Mouse (Mus musculus) neural tube, embryonic 15.5 days (tissue): Measurements from ENCODE around the gene Dvl2. TPM values are rescaled to one million over a fixed set of nuclear protein-coding genes. Genes with fewer than 3 reads are reported as not detected.
A peak's percentile ranks its signal among the peaks of the same experiment; 100 is the strongest.

ENCODE experiments used
- ATAC-seq: fragments of 200-750 bp; cut with Nextera tagmentation; 2 replicates; pipeline ENCODE4 v1.8.0; 2017; ENCODE audit warnings: mild to moderate bottlenecking, moderate TSS enrichment, moderate library complexity; ENCODE audit not compliant: low FRiP score
- H3K27ac ChIP-seq: fragments of 300-500 bp; sonication (generic); replicated peaks from 2 replicates; pipeline ENCODE4 v1.5.1; 2015; ENCODE audit warnings: mild to moderate bottlenecking, inconsistent platforms
- H3K27me3 ChIP-seq: fragments of 300-500 bp; sonication (generic); replicated peaks from 2 replicates; pipeline ENCODE4 v1.6.1; 2015; ENCODE audit warnings: inconsistent platforms
- H3K36me3 ChIP-seq: fragments of 300-500 bp; sonication (generic); 2 replicates; pipeline ENCODE4 v1.6.1; 2015; ENCODE audit warnings: inconsistent platforms
- H3K4me1 ChIP-seq: fragments of 300-500 bp; sonication (generic); 2 replicates; pipeline ENCODE4 v1.6.1; 2015; ENCODE audit warnings: inconsistent platforms
- H3K4me2 ChIP-seq: fragments of 300-500 bp; sonication (generic); 2 replicates; pipeline ENCODE4 v1.6.1; 2015; ENCODE audit warnings: inconsistent platforms, mild to moderate bottlenecking, moderate library complexity
- H3K4me3 ChIP-seq: fragments of 300-500 bp; sonication (generic); replicated peaks from 2 replicates; pipeline ENCODE4 v1.5.1; 2015; ENCODE audit warnings: mild to moderate bottlenecking, inconsistent platforms
- H3K9ac ChIP-seq: fragments of 300-500 bp; sonication (generic); replicated peaks from 2 replicates; pipeline ENCODE4 v1.6.1; 2015; ENCODE audit warnings: mild to moderate bottlenecking, inconsistent platforms
- H3K9me3 ChIP-seq: fragments of 300-500 bp; sonication (generic); replicated peaks from 2 replicates; pipeline ENCODE4 v1.6.1; 2016; ENCODE audit warnings: inconsistent platforms
- WGBS: fragments of 180-500 bp; shearing (Covaris S2); methylation state at CpG from one replicate; pipeline ENCODE4 v1.1.7; 2015; ENCODE audit warnings: mixed read lengths; 5-methylcytosine and 5-hydroxymethylcytosine counted together
- polyA plus RNA-seq: library from polyadenylated mRNA; unstranded; fragments of >200 nt; fragmentation: Nextera tagmentation; extraction: Ambion mirVana; gene quantifications from 2 replicates; pipeline ENCODE4 v1.2.1, GENCODE M21; 2015

Gene Dvl2
- polyA plus RNA-seq, 1 experiment from 2014 or later: 22.6 TPM

GRCm38 (mm10) chr11:69966006-69966859 lies 34.2 kb upstream of the Dvl2 start:
- WGBS: 2% methylated on average over 59 of the region's 59 CpGs
- Histone ChIP-seq H3K9me3 (no peaks in the 10 kb centered on the region), H3K9ac (0 out of 2 replicates have a peak overlapping the region, but pooled peaks have one; percentile 0), H3K4me2 (peak overlapping the region; percentile 49), H3K27me3 (peaks cover 77% of the 10 kb centered on the region), H3K27ac (no peak overlapping the region), H3K36me3 (peaks cover 27% of the 10 kb centered on the region), H3K4me1 (peaks cover 18% of the 10 kb centered on the region), H3K4me3 (peak overlapping the region; percentile 17)
- 0 out of 2 replicates have a peak, but pooled peaks have one; percentile 41 for ATAC-seq

- Histone ChIP-seq H3K36me3 (peaks cover 32% of the 10 kb centered on the region), H3K27me3 (peaks cover 70% of the 10 kb centered on the region), H3K4me2 (peak overlapping the region; percentile 49), H3K9ac (0 out of 2 replicates have a peak overlapping the region, but pooled peaks have one; percentile 0), H3K4me3 (peak overlapping the region; percentile 17), H3K4me1 (peaks cover 18% of the 10 kb centered on the region), H3K27ac (no peak overlapping the region), H3K9me3 (no peaks in the 10 kb centered on the region)
- WGBS: 38% methylated on average over 17 of the region's 17 CpGs
- no peak for ATAC-seq
Measured at GRCm38 (mm10) chr11:69966860-69967517, 33.4 kb upstream of the Dvl2 start.

GRCm38 (mm10) chr11:69968793-69969192 lies 31.6 kb upstream of the Dvl2 start:
- no peak overlapping the region for H3K9ac ChIP-seq
- no peak overlapping the region for H3K4me3 ChIP-seq
- H3K27me3 ChIP-seq: peaks cover 52% of the 10 kb centered on the region
- peaks cover 48% of the 10 kb centered on the region for H3K36me3 ChIP-seq
- 86% methylated on average over 4 of the region's 4 CpGs for WGBS
- H3K4me1 ChIP-seq: peaks cover 18% of the 10 kb centered on the region
- no peak overlapping the region for H3K27ac ChIP-seq
- H3K9me3 ChIP-seq: no peaks in the 10 kb centered on the region
- no peak for ATAC-seq
- H3K4me2 ChIP-seq: no peak overlapping the region

GRCm38 (mm10) chr11:69970222-69970621 lies 30.2 kb upstream of the Dvl2 start:
- Histone ChIP-seq H3K9me3 (no peaks in the 10 kb centered on the region), H3K4me2 (no peak overlapping the region), H3K36me3 (peaks cover 62% of the 10 kb centered on the region), H3K27me3 (peaks cover 38% of the 10 kb centered on the region), H3K27ac (no peak overlapping the region), H3K4me1 (peaks cover 16% of the 10 kb centered on the region), H3K4me3 (no peak overlapping the region), H3K9ac (no peak overlapping the region)
- 87% methylated on average over 6 of the region's 6 CpGs for WGBS
- no peak for ATAC-seq

- WGBS: 83% methylated on average over 3 of the region's 3 CpGs
- Histone ChIP-seq H3K4me1 (peaks cover 11% of the 10 kb centered on the region), H3K4me3 (no peak overlapping the region), H3K27ac (no peak overlapping the region), H3K9ac (no peak overlapping the region), H3K9me3 (no peaks in the 10 kb centered on the region), H3K27me3 (peaks cover 34% of the 10 kb centered on the region), H3K4me2 (no peak overlapping the region), H3K36me3 (peaks cover 66% of the 10 kb centered on the region)
- no peak for ATAC-seq
Measured at GRCm38 (mm10) chr11:69970775-69971174, 29.6 kb upstream of the Dvl2 start.

GRCm38 (mm10) chr11:69974907-69975306 lies 25.5 kb upstream of the Dvl2 start:
- no peaks in the 10 kb centered on the region for H3K27me3 ChIP-seq
- no peak overlapping the region for H3K4me2 ChIP-seq
- no peak overlapping the region for H3K9ac ChIP-seq
- WGBS: 100% methylated on average over 2 of the region's 2 CpGs
- no peak for ATAC-seq
- H3K4me3 ChIP-seq: no peak overlapping the region
- H3K4me1 ChIP-seq: peaks cover 9% of the 10 kb centered on the region
- H3K9me3 ChIP-seq: no peaks in the 10 kb centered on the region
- peaks cover 53% of the 10 kb centered on the region for H3K36me3 ChIP-seq
- H3K27ac ChIP-seq: no peak overlapping the region

- 88% methylated on average over 4 of the region's 4 CpGs for WGBS
- no peak overlapping the region for H3K27ac ChIP-seq
- no peak overlapping the region for H3K4me3 ChIP-seq
- no peak for ATAC-seq
- H3K36me3 ChIP-seq: peaks cover 45% of the 10 kb centered on the region
- no peaks in the 10 kb centered on the region for H3K27me3 ChIP-seq
- H3K4me2 ChIP-seq: no peak overlapping the region
- H3K9me3 ChIP-seq: no peaks in the 10 kb centered on the region
- peaks cover 9% of the 10 kb centered on the region for H3K4me1 ChIP-seq
- H3K9ac ChIP-seq: no peak overlapping the region
Measured at GRCm38 (mm10) chr11:69976271-69976670, 24.1 kb upstream of the Dvl2 start.

- Histone ChIP-seq H3K4me1 (peaks cover 33% of the 10 kb centered on the region), H3K9me3 (no peaks in the 10 kb centered on the region), H3K27ac (peak overlapping the region; percentile 100), H3K4me2 (peak overlapping the region; percentile 90), H3K4me3 (peak overlapping the region; percentile 97), H3K27me3 (no peaks in the 10 kb centered on the region), H3K9ac (peak overlapping the region; percentile 84), H3K36me3 (peaks cover 21% of the 10 kb centered on the region)
- ATAC-seq: no peak
- WGBS: 4% methylated on average over 16 of the region's 16 CpGs
Measured at GRCm38 (mm10) chr11:69979827-69980195, 20.6 kb upstream of the Dvl2 start.

- Histone ChIP-seq H3K4me3 (peak overlapping the region; percentile 97), H3K27me3 (no peaks in the 10 kb centered on the region), H3K4me1 (peaks cover 33% of the 10 kb centered on the region), H3K9ac (peak overlapping the region; percentile 99), H3K36me3 (peaks cover 21% of the 10 kb centered on the region), H3K4me2 (peak overlapping the region; percentile 90), H3K27ac (peak overlapping the region; percentile 100), H3K9me3 (no peaks in the 10 kb centered on the region)
- ATAC-seq: peak; percentile 95
- under 1% methylated on average over 37 of the region's 60 CpGs for WGBS
Measured at GRCm38 (mm10) chr11:69980196-69981140, 19.9 kb upstream of the Dvl2 start.

GRCm38 (mm10) chr11:69981141-69981762 lies 19.1 kb upstream of the Dvl2 start, which contains the start of gene Ctdnep1:
Gene Ctdnep1 (plus strand): TSS chr11:69981156.
- Histone ChIP-seq H3K4me1 (peaks cover 33% of the 10 kb centered on the region), H3K9ac (peak within 1 kb of the TSS; percentile 99), H3K36me3 (peaks cover 26% of the 10 kb centered on the region), H3K4me2 (peak within 1 kb of the TSS; percentile 90), H3K4me3 (peak within 1 kb of the TSS; percentile 97), H3K27ac (peak within 1 kb of the TSS; percentile 100), H3K9me3 (no peaks in the 10 kb centered on the region), H3K27me3 (no peaks in the 10 kb centered on the region)
- WGBS: under 1% methylated on average over 34 of the region's 43 CpGs
- ATAC-seq: peak; percentile 51; the same call in 1 of the 2 replicates

GRCm38 (mm10) chr11:69982225-69982624 lies 18.2 kb upstream of the Dvl2 start, which contains the start of gene Elp5:
Gene Elp5 (minus strand): TSS chr11:69982517.
- ATAC-seq: no peak
- peaks cover 33% of the 10 kb centered on the region for H3K4me1 ChIP-seq
- 65% methylated on average over 8 of the region's 8 CpGs for WGBS

More at GRCm38 (mm10) chr11:69982225-69982624, 18.2 kb upstream of the Dvl2 start, which contains the start of gene Elp5:
- H3K27ac ChIP-seq: peak within 1 kb of the TSS; percentile 100
- H3K9me3 ChIP-seq: no peaks in the 10 kb centered on the region
- H3K4me3 ChIP-seq: peak within 1 kb of the TSS; percentile 97
- peaks cover 33% of the 10 kb centered on the region for H3K36me3 ChIP-seq
- peak within 1 kb of the TSS; percentile 90 for H3K4me2 ChIP-seq
- no peaks in the 10 kb centered on the region for H3K27me3 ChIP-seq
- H3K9ac ChIP-seq: peak within 1 kb of the TSS; percentile 99
